Mouse (Mus musculus) lung, postnatal 0 days (tissue): ENCODE results near the gene Lhpp.

ENCODE experiments used
- CTCF ChIP-seq: IDR thresholded peaks from 2 replicates; pipeline ENCODE4 v1.5.1; 2016; ENCODE audit warnings: antibody characterized with exemption, mild to moderate bottlenecking
- EP300 ChIP-seq: IDR thresholded peaks from 2 replicates; pipeline ENCODE4 v1.6.1; 2016; ENCODE audit warnings: antibody characterized with exemption, mild to moderate bottlenecking, control low read depth

DNA sequence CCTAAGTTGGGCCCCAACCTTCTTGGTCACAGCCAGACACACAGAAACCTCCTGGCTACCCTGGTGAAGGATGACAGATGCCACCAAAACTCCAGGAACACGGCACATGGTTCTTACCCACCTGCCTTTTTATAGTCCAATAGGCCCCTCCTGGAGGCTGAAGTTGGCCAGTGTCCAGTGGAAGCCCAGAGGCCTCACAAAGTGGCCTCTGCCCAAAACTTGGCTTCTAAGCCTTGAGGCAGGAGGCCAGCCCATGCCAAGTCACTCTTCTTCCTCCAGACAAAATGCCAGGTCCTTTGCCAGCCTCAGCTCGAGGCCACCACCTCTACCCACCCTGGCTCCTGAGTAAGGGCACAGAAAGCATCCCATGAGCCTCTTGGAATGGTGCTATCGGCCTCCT lies 72.5 kb downstream of the Lhpp start:
- no peak for TF ChIP-seq CTCF
- no peak for TF ChIP-seq EP300
